Mouse (Mus musculus) midbrain, embryonic 15.5 days (tissue): ENCODE results near the gene Smg9. TPM values are rescaled to one million over a fixed set of nuclear protein-coding genes. Genes with fewer than 3 reads are reported as not detected.

Source experiments
- ATAC-seq: fragments of 200-750 bp; cut with Nextera tagmentation; replicated peaks from 2 replicates; pipeline ENCODE4 v1.8.0; 2017; ENCODE audit warnings: moderate TSS enrichment
- H3K27ac ChIP-seq: fragments of 300-500 bp; sonication (generic); 2 replicates; pipeline ENCODE4 v1.5.1; 2015; ENCODE audit warnings: mild to moderate bottlenecking, inconsistent platforms
- H3K27me3 ChIP-seq: fragments of 300-500 bp; sonication (generic); replicated peaks from 2 replicates; pipeline ENCODE4 v1.6.1; 2015; ENCODE audit warnings: inconsistent platforms
- H3K36me3 ChIP-seq: fragments of 300-500 bp; sonication (generic); replicated peaks from 2 replicates; pipeline ENCODE4 v1.6.1; 2015; ENCODE audit warnings: inconsistent platforms
- H3K4me1 ChIP-seq: fragments of 300-500 bp; sonication (generic); 2 replicates; pipeline ENCODE4 v1.6.1; 2015; ENCODE audit warnings: inconsistent platforms
- H3K4me2 ChIP-seq: fragments of 300-500 bp; sonication (generic); 2 replicates; pipeline ENCODE4 v1.6.1; 2015; ENCODE audit warnings: inconsistent platforms, mild to moderate bottlenecking, moderate library complexity
- H3K4me3 ChIP-seq: fragments of 300-500 bp; sonication (generic); 2 replicates; pipeline ENCODE4 v1.5.1; 2015; ENCODE audit warnings: mild to moderate bottlenecking, inconsistent platforms
- H3K9ac ChIP-seq: fragments of 300-500 bp; sonication (generic); 2 replicates; pipeline ENCODE4 v1.6.1; 2015; ENCODE audit warnings: mild to moderate bottlenecking, inconsistent platforms
- H3K9me3 ChIP-seq: fragments of 300-500 bp; sonication (generic); 2 replicates; pipeline ENCODE4 v1.6.1; 2016; ENCODE audit warnings: inconsistent platforms
- WGBS: fragments of 180-500 bp; shearing (Covaris S2); methylation state at CpG from one replicate; pipeline ENCODE4 v1.1.7; 2015; ENCODE audit warnings: mixed read lengths; 5-methylcytosine and 5-hydroxymethylcytosine counted together
- polyA plus RNA-seq: library from polyadenylated mRNA; unstranded; fragments of >200 nt; fragmentation: Nextera tagmentation; extraction: Ambion mirVana; gene quantifications from 2 replicates; pipeline ENCODE4 v1.2.1, GENCODE M21; 2015

Gene Smg9
- polyA plus RNA-seq, 1 experiment from 2014 or later = 40.3 TPM

DNA sequence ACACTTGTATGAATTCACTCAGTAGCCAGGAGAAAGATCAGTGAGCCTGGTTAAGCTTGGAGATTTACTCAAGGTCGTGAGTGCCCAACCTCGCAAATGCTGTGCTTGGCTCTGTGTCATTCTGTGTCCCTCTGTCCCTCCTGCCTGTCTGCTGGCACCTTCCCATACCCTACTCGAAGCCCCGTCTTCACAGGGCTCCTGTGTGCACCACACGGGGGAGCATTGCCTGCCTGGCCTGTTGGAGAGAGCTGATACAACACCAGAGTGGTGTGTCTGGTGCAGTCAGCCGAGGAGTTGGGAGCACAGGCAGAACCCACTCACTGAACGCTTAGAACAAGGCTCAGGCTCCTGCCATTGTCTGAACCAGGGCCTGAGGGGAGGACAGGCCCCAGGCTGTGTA, 22.2 kb downstream of the Smg9 start:
- ATAC-seq = no peak
- no peak overlapping the region; the same call in 1 of the 2 replicates for H3K27ac ChIP-seq

DNA sequence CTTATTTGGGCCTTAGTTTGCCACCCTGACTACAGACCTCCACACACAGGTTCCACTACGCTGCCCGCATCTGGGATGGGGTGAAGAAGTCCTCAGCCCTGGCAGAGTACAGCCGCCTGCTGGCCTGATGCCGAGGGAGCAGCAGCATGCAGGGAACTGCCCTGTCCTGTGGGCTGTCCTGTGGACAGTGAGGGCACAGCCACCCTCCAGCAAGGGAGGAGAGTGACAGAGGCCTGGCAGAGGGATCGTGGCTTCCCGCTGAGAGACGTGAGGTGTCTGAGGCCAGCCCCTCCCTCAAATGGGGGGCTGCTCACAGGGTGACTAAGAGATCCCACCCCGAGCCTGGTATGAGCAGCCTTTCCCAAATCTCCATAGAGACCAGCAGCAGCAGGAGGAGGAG, 22.8 kb downstream of the Smg9 start:
- Histone ChIP-seq H3K9ac (no peak overlapping the region), H3K4me1 (0 out of 2 replicates have a peak, but pooled peaks cover 5% of the 10 kb centered on the region), H3K27me3 (no peaks in the 10 kb centered on the region), H3K4me3 (no peak overlapping the region), H3K9me3 (no peaks in the 10 kb centered on the region), H3K27ac (no peak overlapping the region), H3K4me2 (no peak overlapping the region), H3K36me3 (0 out of 2 replicates have a peak, but pooled peaks cover 4% of the 10 kb centered on the region)
- 50% methylated on average over 8 of the region's 8 CpGs for WGBS
- no peak for ATAC-seq

More for the DNA sequence above, 22.2 kb downstream of the Smg9 start:
- Histone ChIP-seq H3K4me3 (no peak overlapping the region), H3K9me3 (no peaks in the 10 kb centered on the region), H3K9ac (no peak overlapping the region), H3K4me1 (0 out of 2 replicates have a peak, but pooled peaks cover 5% of the 10 kb centered on the region), H3K36me3 (0 out of 2 replicates have a peak, but pooled peaks cover 6% of the 10 kb centered on the region), H3K4me2 (no peak overlapping the region), H3K27me3 (no peaks in the 10 kb centered on the region)
- 54% methylated on average over 7 of the region's 7 CpGs for WGBS

DNA sequence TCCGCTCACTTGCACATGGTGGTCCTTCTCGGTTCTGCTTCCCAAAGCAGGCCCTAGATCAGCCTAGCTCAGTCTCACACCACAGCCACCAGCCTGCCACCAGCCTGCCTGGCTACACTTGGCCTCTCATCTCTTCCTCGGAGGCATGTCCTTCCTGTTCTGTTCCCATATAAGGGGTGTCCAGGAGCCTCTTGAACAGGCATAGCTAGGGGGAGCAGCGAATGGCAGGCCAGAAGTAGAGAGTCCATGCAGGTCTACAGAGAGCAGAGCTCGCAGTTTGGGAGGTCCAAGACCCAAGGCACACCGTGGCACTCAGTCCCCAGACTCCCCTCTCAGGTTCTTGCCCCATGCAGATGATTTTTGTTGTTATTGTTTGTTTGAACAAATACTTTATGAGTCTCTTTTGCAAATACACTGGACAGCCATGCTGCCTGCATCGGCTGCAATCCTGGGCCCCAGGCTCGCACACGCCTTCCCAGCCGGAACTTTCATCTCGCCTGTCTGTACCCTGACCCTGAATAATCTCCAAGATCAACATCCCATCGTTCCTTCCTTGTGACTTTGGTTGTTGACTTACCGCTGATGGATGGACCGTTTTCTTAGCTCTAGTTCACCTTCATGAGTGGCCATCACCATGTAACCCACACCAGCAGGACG, 23.8 kb downstream of the Smg9 start:
- 0 out of 2 replicates have a peak, but pooled peaks cover 3% of the 10 kb centered on the region for H3K36me3 ChIP-seq
- H3K27me3 ChIP-seq = no peaks in the 10 kb centered on the region
- no peaks in the 10 kb centered on the region for H3K9me3 ChIP-seq
- no peak overlapping the region for H3K4me2 ChIP-seq
- H3K4me3 ChIP-seq = no peak overlapping the region
- H3K27ac ChIP-seq = no peak overlapping the region
- WGBS = 91% methylated on average over 15 of the region's 15 CpGs
- no peak overlapping the region for H3K9ac ChIP-seq
- H3K4me1 ChIP-seq = 0 out of 2 replicates have a peak, but pooled peaks cover 5% of the 10 kb centered on the region
- no peak for ATAC-seq

DNA sequence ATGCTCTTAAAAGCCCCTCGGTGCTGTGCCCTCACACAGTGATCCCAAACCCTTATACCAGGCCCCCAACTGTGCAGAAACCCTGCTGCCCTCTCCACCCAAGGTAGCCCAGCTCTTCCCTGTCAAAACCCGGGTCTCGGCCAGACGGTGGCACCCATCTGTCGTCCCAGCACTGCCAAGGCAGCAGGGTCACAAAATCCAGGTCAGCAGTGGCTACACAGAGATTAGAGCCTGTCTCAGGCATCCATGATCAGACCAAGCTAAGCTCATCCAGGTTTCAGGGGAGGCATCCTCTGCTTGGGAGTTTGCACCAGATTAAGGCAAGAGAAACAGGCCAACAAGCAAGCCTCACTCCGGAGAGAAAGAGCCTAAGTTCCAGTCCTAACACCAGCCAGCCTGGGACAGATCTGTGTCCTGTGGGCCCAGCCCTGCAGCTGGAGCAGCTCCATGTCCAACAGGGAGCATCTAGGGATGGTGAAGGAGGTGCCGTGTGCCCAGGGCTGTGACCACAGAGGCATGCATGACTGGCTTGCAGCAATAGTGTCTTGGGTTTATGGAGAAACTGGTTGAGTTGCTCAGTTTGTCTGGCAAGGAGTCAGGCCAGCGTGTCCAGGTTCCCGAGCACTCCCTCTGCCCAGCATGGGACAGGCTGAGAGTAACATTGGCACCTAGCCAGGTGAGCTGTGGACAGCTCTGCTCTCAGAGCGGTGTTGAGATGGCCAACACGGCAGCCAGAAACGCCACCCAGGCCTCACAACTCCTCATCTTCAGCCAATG, 24.7 kb downstream of the Smg9 start:
- H3K27ac ChIP-seq = no peak overlapping the region
- no peak for ATAC-seq

DNA sequence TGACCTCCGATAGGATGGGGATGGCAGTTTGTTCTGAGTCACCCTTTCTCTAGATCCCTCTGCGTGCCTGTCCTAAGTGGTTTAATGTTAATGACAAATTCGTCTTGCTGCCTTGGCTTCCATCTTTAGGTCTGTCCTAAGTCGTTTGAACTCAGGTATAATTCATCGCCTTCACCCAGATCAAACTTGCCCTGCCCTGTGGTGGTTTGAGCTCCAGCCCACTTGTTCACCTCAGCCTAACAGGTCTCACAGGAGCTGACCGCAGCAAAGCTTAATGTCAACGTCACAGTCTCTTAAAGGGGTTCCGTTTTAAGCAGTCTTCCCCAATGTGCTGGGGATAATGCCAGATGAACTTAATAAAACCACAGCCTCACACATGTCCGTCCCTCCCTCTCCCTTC, 26.5 kb downstream of the Smg9 start:
- 87% methylated on average over 9 of the region's 9 CpGs for WGBS
- no peak for ATAC-seq
- Histone ChIP-seq H3K27me3 (no peaks in the 10 kb centered on the region), H3K9ac (no peak overlapping the region), H3K4me2 (no peak overlapping the region), H3K9me3 (no peaks in the 10 kb centered on the region), H3K27ac (no peak overlapping the region), H3K4me3 (no peak overlapping the region), H3K4me1 (no peaks in the 10 kb centered on the region), H3K36me3 (0 out of 2 replicates have a peak, but pooled peaks cover 3% of the 10 kb centered on the region)

More for the DNA sequence above, 24.7 kb downstream of the Smg9 start:
- no peaks in the 10 kb centered on the region for H3K27me3 ChIP-seq
- H3K4me3 ChIP-seq = no peak overlapping the region
- no peak overlapping the region for H3K9ac ChIP-seq
- H3K4me1 ChIP-seq = 0 out of 2 replicates have a peak, but pooled peaks cover 4% of the 10 kb centered on the region
- 0 out of 2 replicates have a peak, but pooled peaks cover 3% of the 10 kb centered on the region for H3K36me3 ChIP-seq
- no peaks in the 10 kb centered on the region for H3K9me3 ChIP-seq
- WGBS = 76% methylated on average over 12 of the region's 12 CpGs
- no peak overlapping the region for H3K4me2 ChIP-seq

DNA sequence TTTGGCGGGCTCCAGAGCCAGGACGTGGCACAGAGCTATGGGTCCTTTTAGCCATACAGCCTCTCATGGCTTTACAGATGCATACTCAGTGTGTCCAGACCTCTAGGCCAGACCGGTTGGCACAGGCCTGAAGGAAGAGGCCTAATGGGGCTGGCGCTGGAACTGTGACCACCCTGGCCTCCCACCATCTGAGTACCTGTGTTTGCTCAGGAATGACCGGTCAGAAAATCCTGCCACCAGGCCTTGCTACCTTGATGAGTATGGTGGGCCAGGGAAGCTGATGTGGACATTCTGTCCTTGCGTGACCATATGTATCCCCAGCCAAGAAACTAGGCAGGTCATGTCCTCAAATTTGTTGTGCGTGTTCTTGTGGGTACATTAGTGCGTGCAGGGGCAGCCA, 27.7 kb downstream of the Smg9 start:
- no peaks in the 10 kb centered on the region for H3K36me3 ChIP-seq

DNA sequence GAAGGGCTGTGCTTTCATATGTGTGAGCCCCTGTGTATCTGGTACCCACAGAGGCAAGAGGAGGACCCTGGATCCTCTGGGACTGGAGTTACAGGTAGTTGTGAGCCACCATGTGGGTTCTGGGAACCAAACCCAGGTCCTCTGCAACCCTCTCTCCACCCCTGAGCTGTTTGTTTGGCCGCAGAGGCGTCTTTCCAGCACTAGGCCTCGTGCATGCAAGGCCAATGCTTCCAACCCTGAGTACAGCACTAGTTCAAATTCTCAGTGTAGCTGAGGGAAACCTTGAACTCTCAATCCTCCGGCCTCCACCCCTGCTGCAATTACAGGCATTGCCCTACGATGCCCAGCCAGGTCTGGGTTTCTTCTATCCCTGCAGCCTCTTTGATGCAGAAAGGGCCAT, 29.3 kb downstream of the Smg9 start:
- 88% methylated on average over 5 of the region's 5 CpGs for WGBS
- ATAC-seq = no peak
- Histone ChIP-seq H3K9ac (no peak overlapping the region), H3K27me3 (no peaks in the 10 kb centered on the region), H3K36me3 (no peaks in the 10 kb centered on the region), H3K4me3 (no peak overlapping the region), H3K4me2 (no peak overlapping the region), H3K9me3 (no peaks in the 10 kb centered on the region), H3K27ac (no peak overlapping the region), H3K4me1 (no peaks in the 10 kb centered on the region)

More for the DNA sequence above, 27.7 kb downstream of the Smg9 start:
- Histone ChIP-seq H3K4me1 (no peaks in the 10 kb centered on the region), H3K27ac (no peak overlapping the region), H3K4me2 (no peak overlapping the region), H3K9ac (no peak overlapping the region), H3K4me3 (no peak overlapping the region), H3K9me3 (no peaks in the 10 kb centered on the region), H3K27me3 (no peaks in the 10 kb centered on the region)
- WGBS = 96% methylated on average over 8 of the region's 8 CpGs
- no peak for ATAC-seq

DNA sequence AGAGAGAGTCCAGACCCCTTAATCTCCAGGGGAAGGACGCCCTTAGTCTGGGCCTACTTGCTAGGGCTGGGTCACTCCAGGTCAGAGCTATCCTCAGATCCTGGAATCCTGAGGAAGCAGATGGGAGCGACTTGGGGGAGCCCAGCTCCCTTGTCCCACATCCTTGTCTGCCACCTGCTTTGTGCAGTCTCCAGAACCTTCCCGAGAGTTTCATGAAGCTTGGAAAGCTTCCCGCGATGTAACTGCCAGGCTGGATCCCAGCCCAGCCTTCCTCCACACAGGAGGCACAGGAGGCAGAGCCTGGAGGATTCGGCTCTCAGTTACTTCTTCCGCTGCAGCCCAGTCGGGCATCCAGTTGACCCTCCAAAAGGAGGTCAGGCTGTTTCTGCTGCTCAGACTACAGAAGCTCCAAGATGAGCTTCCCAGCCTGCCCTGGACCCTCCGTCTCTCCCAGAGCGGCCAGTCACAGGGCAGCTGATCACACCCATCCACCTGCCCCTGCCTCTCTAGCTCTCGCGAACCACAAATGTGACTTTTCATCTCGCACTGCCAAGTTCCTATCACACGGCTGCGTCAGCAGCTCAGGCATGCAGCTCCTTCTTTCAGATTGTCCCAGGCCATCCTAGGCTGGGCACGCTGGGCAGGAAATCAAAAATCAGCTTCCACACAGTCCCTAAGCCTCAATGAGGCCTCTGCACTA, 30.1 kb downstream of the Smg9 start:
- H3K4me2 ChIP-seq = no peak overlapping the region
- no peak overlapping the region for H3K27ac ChIP-seq
- H3K4me3 ChIP-seq = no peak overlapping the region
- WGBS = 70% methylated on average over 16 of the region's 16 CpGs
- H3K27me3 ChIP-seq = no peaks in the 10 kb centered on the region
- H3K9ac ChIP-seq = no peak overlapping the region
- H3K36me3 ChIP-seq = no peaks in the 10 kb centered on the region
- no peak for ATAC-seq
- H3K9me3 ChIP-seq = no peaks in the 10 kb centered on the region
- no peaks in the 10 kb centered on the region for H3K4me1 ChIP-seq

DNA sequence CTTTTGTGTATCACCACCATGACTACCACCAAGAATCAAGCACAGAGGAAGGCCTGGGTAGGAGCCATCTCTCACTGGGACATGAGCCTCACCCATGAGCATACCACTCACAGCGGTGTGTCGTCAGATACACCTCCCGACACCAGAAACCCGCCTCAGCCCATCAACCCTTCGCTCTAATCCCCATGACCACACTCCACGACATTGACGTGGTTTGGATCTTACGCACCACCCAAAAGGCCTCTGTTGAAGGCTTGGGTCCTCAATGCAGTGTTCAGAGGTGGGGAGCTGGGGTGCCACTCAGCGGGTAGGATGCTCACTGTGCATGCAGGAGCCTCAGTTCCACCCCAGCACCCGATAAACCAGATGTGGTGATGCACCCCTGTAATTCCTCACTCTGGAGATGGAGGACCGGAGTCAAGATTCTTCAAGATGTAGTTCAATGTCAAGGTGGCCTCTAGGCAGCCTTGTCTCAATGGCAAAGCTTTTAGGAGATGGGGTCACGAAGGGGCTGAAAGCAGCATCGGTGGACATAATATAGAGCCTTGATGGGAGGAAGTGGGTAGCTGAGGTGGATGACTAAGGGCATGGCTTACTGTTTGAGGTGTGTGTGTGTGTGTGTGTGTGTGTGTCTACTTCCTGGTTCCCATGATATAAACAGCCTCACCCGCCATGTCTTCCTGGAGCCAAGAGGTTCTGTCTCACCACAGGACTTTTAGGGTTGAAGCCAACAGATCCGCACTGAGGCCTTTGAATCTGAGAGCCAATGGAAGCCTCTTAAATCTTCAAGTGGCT, 31.3 kb downstream of the Smg9 start:
- ATAC-seq = no peak
- WGBS = 94% methylated on average over 15 of the region's 15 CpGs
- H3K9ac ChIP-seq = no peak overlapping the region

DNA sequence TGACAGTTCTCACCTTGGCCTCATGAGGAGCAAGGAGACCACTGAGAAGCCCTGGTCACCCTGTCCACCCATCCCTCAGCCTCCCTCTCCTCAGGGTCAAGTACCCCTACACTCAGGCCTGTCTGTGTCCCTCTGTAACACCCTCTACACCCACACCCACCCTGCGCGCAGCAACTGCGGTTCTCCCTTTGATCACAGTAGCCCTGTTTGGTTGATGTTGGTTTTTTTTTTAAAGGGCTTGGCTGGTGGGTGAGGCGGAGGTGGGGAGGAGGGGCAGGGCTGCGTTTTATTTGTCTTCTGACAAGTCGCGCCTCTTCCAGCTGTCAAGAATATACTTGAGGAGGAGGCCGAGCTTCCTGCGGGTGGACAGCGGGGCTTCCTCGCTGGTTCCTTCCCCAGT, 32.3 kb downstream of the Smg9 start:
- 71% methylated on average over 11 of the region's 11 CpGs for WGBS
- Histone ChIP-seq H3K4me3 (no peak overlapping the region), H3K27me3 (no peaks in the 10 kb centered on the region), H3K9me3 (no peaks in the 10 kb centered on the region), H3K9ac (no peak overlapping the region), H3K4me1 (no peaks in the 10 kb centered on the region), H3K4me2 (no peak overlapping the region), H3K27ac (no peak overlapping the region), H3K36me3 (no peaks in the 10 kb centered on the region)
- no peak for ATAC-seq

More for the DNA sequence above, 31.3 kb downstream of the Smg9 start:
- Histone ChIP-seq H3K36me3 (no peaks in the 10 kb centered on the region), H3K9me3 (no peaks in the 10 kb centered on the region), H3K4me1 (no peaks in the 10 kb centered on the region), H3K4me3 (no peak overlapping the region), H3K27ac (no peak overlapping the region), H3K27me3 (no peaks in the 10 kb centered on the region), H3K4me2 (no peak overlapping the region)

DNA sequence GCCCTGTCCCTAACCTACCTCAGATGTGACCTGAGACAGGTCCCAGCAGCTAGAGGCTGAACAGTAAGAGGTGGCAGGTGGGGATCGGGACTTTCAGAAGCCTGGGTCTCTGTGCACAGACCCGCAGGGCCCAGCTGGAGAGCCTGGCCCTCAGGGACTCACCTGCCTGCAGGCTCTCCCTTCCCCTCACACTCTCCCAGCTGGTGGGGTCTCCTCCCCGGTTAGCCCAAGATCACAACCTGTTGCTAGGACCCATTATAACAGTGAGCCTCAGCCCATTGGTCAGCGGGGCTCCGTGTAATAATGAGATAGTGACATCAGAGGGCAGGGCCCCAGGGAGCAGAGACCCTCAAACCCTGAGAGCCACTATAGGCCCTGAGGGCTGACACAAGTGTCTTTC, 35.9 kb downstream of the Smg9 start:
- no peak overlapping the region for H3K9ac ChIP-seq
- no peak for ATAC-seq
- H3K36me3 ChIP-seq = no peaks in the 10 kb centered on the region
- H3K27ac ChIP-seq = no peak overlapping the region
- no peak overlapping the region for H3K4me3 ChIP-seq
- no peak overlapping the region for H3K4me2 ChIP-seq
- no peaks in the 10 kb centered on the region for H3K27me3 ChIP-seq
- H3K9me3 ChIP-seq = no peaks in the 10 kb centered on the region
- WGBS = 75% methylated on average over 5 of the region's 5 CpGs
- H3K4me1 ChIP-seq = no peaks in the 10 kb centered on the region
